Mouse (Mus musculus): ENCODE results near the gene Incenp.
"Not testable (repeated sequence)": the region's sequence is repeated elsewhere in the genome, so short reads cannot be mapped to it uniquely, and the experiment has no call there.

The Incenp gene

GRCm38 (mm10) chr19:9899072-9899779, at the start of gene Incenp:
Gene Incenp, minus strand, starts transcription at chr19:9899551.
- in situ Hi-C loops (cut with MboI, MseI), result loop anchor here (25.0 kb wide), 1 partner anchor 1062 kb away; the partner anchor contains the start of genes AC129217.1, Bscl2 and Gng3

GRCm38 (mm10) chr19:9946986-9947385, 47.6 kb upstream of the Incenp start:
- in situ Hi-C loops (cut with MboI, MseI), result no loop called here

- in situ Hi-C loops (cut with MboI, MseI), result no loop called here
Measured at GRCm38 (mm10) chr19:9945800-9946564, 46.6 kb upstream of the Incenp start.

GRCm38 (mm10) chr19:9942539-9943533, 43.5 kb upstream of the Incenp start:
- in situ Hi-C loops (cut with MboI, MseI), result no loop called here

- in situ Hi-C loops (cut with MboI, MseI), result no loop called here
Measured at GRCm38 (mm10) chr19:9941809-9942208, 42.5 kb upstream of the Incenp start.

- in situ Hi-C loops (cut with MboI, MseI), result no loop called here
Measured at GRCm38 (mm10) chr19:9940903-9941302, 41.6 kb upstream of the Incenp start.

- in situ Hi-C loops (cut with MboI, MseI), result no loop called here
Measured at GRCm38 (mm10) chr19:9939841-9940240, 40.5 kb upstream of the Incenp start.

GRCm38 (mm10) chr19:9938824-9939303, 39.5 kb upstream of the Incenp start:
- in situ Hi-C loops (cut with MboI, MseI), result no loop called here

GRCm38 (mm10) chr19:9938156-9938823, 38.9 kb upstream of the Incenp start:
- in situ Hi-C loops (cut with MboI, MseI), result no loop called here

GRCm38 (mm10) chr19:9937428-9937827, 38.1 kb upstream of the Incenp start:
- in situ Hi-C loops (cut with MboI, MseI), result no loop called here

GRCm38 (mm10) chr19:9936579-9936978, 37.2 kb upstream of the Incenp start:
- in situ Hi-C loops (cut with MboI, MseI), result no loop called here

- in situ Hi-C loops (cut with MboI, MseI), result no loop called here
Measured at GRCm38 (mm10) chr19:9933908-9934307, 34.6 kb upstream of the Incenp start.

GRCm38 (mm10) chr19:9931167-9931607, 31.8 kb upstream of the Incenp start:
- in situ Hi-C loops (cut with MboI, MseI), result not testable (repeated sequence)

GRCm38 (mm10) chr19:9928089-9928488, 28.7 kb upstream of the Incenp start:
- in situ Hi-C loops (cut with MboI, MseI), result loop anchor here (5.0 kb wide), 2 partner anchors 44 to 51 kb away; no protein-coding TSS in a partner anchor

- in situ Hi-C loops (cut with MboI, MseI), result loop anchor here (5.0 to 25.0 kb wide), 3 partner anchors 47 to 262 kb away; partner anchors contain the start of gene Fads1
Measured at GRCm38 (mm10) chr19:9924769-9925272, 25.5 kb upstream of the Incenp start.

- in situ Hi-C loops (cut with MboI, MseI), result loop anchor here (25.0 kb wide), 1 partner anchor 263 kb away; the partner anchor contains the start of gene Fads1
Measured at GRCm38 (mm10) chr19:9924034-9924768, 24.9 kb upstream of the Incenp start.

- in situ Hi-C loops (cut with MboI, MseI), result loop anchor here (25.0 kb wide), 1 partner anchor 264 kb away; the partner anchor contains the start of gene Fads1
Measured at GRCm38 (mm10) chr19:9923048-9923447, 23.7 kb upstream of the Incenp start.

- in situ Hi-C loops (cut with MboI, MseI), result loop anchor here (25.0 kb wide), 1 partner anchor 265 kb away; the partner anchor contains the start of gene Fads1
Measured at GRCm38 (mm10) chr19:9922228-9922627, 22.9 kb upstream of the Incenp start.
